Mouse (Mus musculus) C2C12 (cell line): ENCODE data around the gene Pdcd2l.

ENCODE experiments used
- CEBPB ChIP-seq: IDR thresholded peaks from one replicate; pipeline ENCODE4 v1.6.1; 2011; ENCODE audit warnings: low read depth, mild to moderate bottlenecking, control low read depth, moderate library complexity
- CTCF ChIP-seq: IDR thresholded peaks from one replicate; pipeline ENCODE4 v1.5.1; 2011; ENCODE audit not compliant: control insufficient read depth, insufficient read depth, insufficient read length
- MAX ChIP-seq: IDR thresholded peaks from one replicate; pipeline ENCODE4 v1.6.1; 2011; ENCODE audit warnings: mild to moderate bottlenecking, control low read depth
- MYOD1 ChIP-seq: IDR thresholded peaks from one replicate; pipeline ENCODE4 v1.6.1; 2011; ENCODE audit warnings: low read depth; ENCODE audit not compliant: control insufficient read depth, insufficient read length
- MYOG ChIP-seq: IDR thresholded peaks from one replicate; pipeline ENCODE4 v1.6.1; 2011; ENCODE audit not compliant: control insufficient read depth, insufficient read length; ENCODE audit errors: extremely low read depth
- USF1 ChIP-seq: IDR thresholded peaks from one replicate; pipeline ENCODE4 v1.6.1; 2011; ENCODE audit warnings: low read depth, mild to moderate bottlenecking, control low read depth, moderate library complexity

GRCm38 (mm10) chr7:34167766-34168469, 28.5 kb downstream of the Pdcd2l start:
- TF ChIP-seq CTCF (no peak), MAX (no peak), MYOG (no peak), USF1 (no peak), MYOD1 (no peak), CEBPB (no peak)
